Mouse (Mus musculus): Measurements from ENCODE around the gene Srsf4.
A peak's percentile ranks its signal among the peaks of the same experiment; 100 is the strongest.

Gene Srsf4

GRCm38 (mm10) chr4:131916425-131916824 lies 43.0 kb downstream of the Srsf4 start:
- DNase-seq = peak; percentile 75

GRCm38 (mm10) chr4:131917010-131917555 lies 43.7 kb downstream of the Srsf4 start:
- no peak for DNase-seq

- DNase-seq = no peak
Observed at GRCm38 (mm10) chr4:131918026-131918533, 44.7 kb downstream of the Srsf4 start.

- DNase-seq = no peak
Observed at GRCm38 (mm10) chr4:131918711-131919500, 45.5 kb downstream of the Srsf4 start.

- no peak for DNase-seq
Observed at GRCm38 (mm10) chr4:131919506-131920140, 46.2 kb downstream of the Srsf4 start.

- DNase-seq = no peak
Observed at GRCm38 (mm10) chr4:131920141-131920594, 46.8 kb downstream of the Srsf4 start.

- no peak for DNase-seq
Observed at GRCm38 (mm10) chr4:131920595-131921351, 47.4 kb downstream of the Srsf4 start.

- no peak for DNase-seq
Observed at GRCm38 (mm10) chr4:131921461-131922346, 48.3 kb downstream of the Srsf4 start, which contains the start of gene Tmem200b. Gene Tmem200b, plus strand, starts transcription at chr4:131921771.

GRCm38 (mm10) chr4:131922404-131922803 lies 49.0 kb downstream of the Srsf4 start:
- DNase-seq = no peak

GRCm38 (mm10) chr4:131924096-131924810 lies 50.8 kb downstream of the Srsf4 start:
- no peak for DNase-seq

- no peak for DNase-seq
Observed at GRCm38 (mm10) chr4:131929146-131929545, 55.7 kb downstream of the Srsf4 start.

- DNase-seq = no peak
Observed at GRCm38 (mm10) chr4:131939459-131939858, 66.0 kb downstream of the Srsf4 start.

- DNase-seq = no peak
Observed at GRCm38 (mm10) chr4:131940846-131941245, 67.4 kb downstream of the Srsf4 start.

- DNase-seq = no peak
Observed at GRCm38 (mm10) chr4:131947848-131948247, 74.4 kb downstream of the Srsf4 start.

GRCm38 (mm10) chr4:131949903-131950302 lies 76.5 kb downstream of the Srsf4 start:
- DNase-seq = no peak

GRCm38 (mm10) chr4:131950657-131951056 lies 77.2 kb downstream of the Srsf4 start:
- no peak for DNase-seq

All from thymus, postnatal 25 days (tissue).